Mouse (Mus musculus): Measurements from ENCODE around the gene Traf4. TPM values are rescaled to one million over a fixed set of nuclear protein-coding genes. Genes with fewer than 3 reads are reported as not detected.

The Traf4 gene
- polyA plus RNA-seq, 1 experiment from 2014 or later = 103 TPM

GRCm38 (mm10) chr11:78172034-78172747 is 6.8 kb upstream of the Traf4 start:
- no peak for ATAC-seq (ENCODE audit: insufficient number of reproducible peaks, insufficient read depth, low FRiP score, low TSS enrichment, low read depth)
- Histone ChIP-seq H3K9ac (no peak overlapping the region; the same call in 1 of the 2 replicates), H3K27ac (no peak overlapping the region), H3K9me3 (no peaks in the 10 kb centered on the region), H3K36me3 (0 out of 2 replicates have a peak, but pooled peaks cover 6% of the 10 kb centered on the region), H3K4me2 (no peak overlapping the region), H3K4me1 (peaks cover 15% of the 10 kb centered on the region), H3K27me3 (no peaks in the 10 kb centered on the region), H3K4me3 (no peak overlapping the region)
- whole genome bisulfite sequencing = 82% methylated on average over 16 of the region's 16 CpGs

DNA sequence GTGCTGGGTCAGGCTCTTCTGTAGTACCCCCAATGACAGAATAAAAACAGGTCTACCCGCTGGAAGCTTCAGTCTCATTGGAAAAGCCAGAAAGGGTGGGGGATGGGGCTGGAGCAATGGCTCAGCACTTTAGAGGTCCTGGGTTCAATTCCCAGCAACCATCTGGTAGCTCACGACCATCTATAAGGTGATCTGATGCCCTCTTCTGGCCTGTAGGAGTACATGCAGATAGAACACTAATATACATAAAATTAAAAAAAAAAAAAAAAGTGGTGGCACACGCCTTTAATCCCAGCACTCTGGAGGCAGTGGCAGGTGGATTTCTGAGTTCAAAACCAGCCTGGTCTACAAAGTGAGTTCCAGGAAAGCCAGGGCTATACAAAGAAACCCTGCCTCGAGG is 5.9 kb upstream of the Traf4 start:
- Histone ChIP-seq H3K9me3 (no peaks in the 10 kb centered on the region), H3K9ac (no peak overlapping the region), H3K4me1 (peaks cover 18% of the 10 kb centered on the region), H3K27ac (no peak overlapping the region), H3K4me3 (no peak overlapping the region), H3K27me3 (no peaks in the 10 kb centered on the region), H3K36me3 (0 out of 2 replicates have a peak, but pooled peaks cover 6% of the 10 kb centered on the region), H3K4me2 (no peak overlapping the region)
- ATAC-seq (ENCODE audit: insufficient number of reproducible peaks, insufficient read depth, low FRiP score, low TSS enrichment, low read depth) = no peak
- WGBS = 79% methylated on average over 4 of the region's 4 CpGs

GRCm38 (mm10) chr11:78170306-78170705 is 4.9 kb upstream of the Traf4 start:
- 0 out of 2 replicates have a peak, but pooled peaks cover 6% of the 10 kb centered on the region for H3K36me3 ChIP-seq
- no peak overlapping the region for H3K27ac ChIP-seq
- no peaks in the 10 kb centered on the region for H3K27me3 ChIP-seq
- ATAC-seq (ENCODE audit: insufficient number of reproducible peaks, insufficient read depth, low FRiP score, low TSS enrichment, low read depth) = no peak
- 88% methylated on average over 15 of the region's 15 CpGs for WGBS
- no peak overlapping the region for H3K9ac ChIP-seq
- no peak overlapping the region for H3K4me3 ChIP-seq
- peaks cover 21% of the 10 kb centered on the region for H3K4me1 ChIP-seq
- no peak overlapping the region for H3K4me2 ChIP-seq
- H3K9me3 ChIP-seq = no peaks in the 10 kb centered on the region

GRCm38 (mm10) chr11:78168541-78169468 is 3.4 kb upstream of the Traf4 start:
- Histone ChIP-seq H3K27ac (no peak overlapping the region), H3K9me3 (no peaks in the 10 kb centered on the region), H3K4me1 (peaks cover 18% of the 10 kb centered on the region), H3K27me3 (no peaks in the 10 kb centered on the region), H3K36me3 (0 out of 2 replicates have a peak, but pooled peaks cover 6% of the 10 kb centered on the region), H3K4me3 (no peak overlapping the region), H3K9ac (no peak overlapping the region), H3K4me2 (no peak overlapping the region)
- ATAC-seq (ENCODE audit: insufficient number of reproducible peaks, insufficient read depth, low FRiP score, low TSS enrichment, low read depth) = no peak
- WGBS = 49% methylated on average over 19 of the region's 19 CpGs

- Histone ChIP-seq H3K27me3 (no peaks in the 10 kb centered on the region), H3K9ac (no peak overlapping the region), H3K4me2 (no peak overlapping the region), H3K27ac (no peak overlapping the region), H3K36me3 (peaks cover 18% of the 10 kb centered on the region), H3K4me1 (peaks cover 32% of the 10 kb centered on the region), H3K4me3 (no peak overlapping the region), H3K9me3 (no peaks in the 10 kb centered on the region)
- no peak for ATAC-seq (ENCODE audit: insufficient number of reproducible peaks, insufficient read depth, low FRiP score, low TSS enrichment, low read depth)
- 82% methylated on average over 14 of the region's 14 CpGs for WGBS
Measured at GRCm38 (mm10) chr11:78167257-78167959, 2.0 kb upstream of the Traf4 start.

DNA sequence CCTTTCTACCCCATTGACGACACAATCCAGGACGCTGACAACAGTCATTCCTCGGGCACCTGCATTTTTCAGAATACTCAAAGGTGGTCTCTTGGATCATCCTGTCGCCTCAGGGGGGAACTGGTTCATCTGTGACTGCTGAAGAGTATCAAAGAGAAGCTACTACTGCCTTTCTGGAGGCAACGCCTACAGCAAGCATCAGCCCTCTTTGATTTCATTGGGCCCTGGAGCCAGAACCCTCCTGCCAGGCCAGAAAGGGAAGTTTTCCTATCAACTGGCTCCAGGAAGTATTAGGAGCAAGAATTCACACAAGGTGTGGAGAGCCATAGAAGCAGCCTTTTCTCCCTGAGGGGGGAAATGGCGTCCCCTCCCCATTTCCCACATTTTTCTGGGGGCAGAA is 1.3 kb upstream of the Traf4 start:
- Histone ChIP-seq H3K9ac (no peak overlapping the region), H3K4me3 (peak overlapping the region; percentile 91; the same call in 1 of the 2 replicates), H3K4me2 (no peak overlapping the region), H3K36me3 (peaks cover 19% of the 10 kb centered on the region), H3K27me3 (no peaks in the 10 kb centered on the region), H3K4me1 (peaks cover 38% of the 10 kb centered on the region), H3K9me3 (no peaks in the 10 kb centered on the region), H3K27ac (no peak overlapping the region; the same call in 1 of the 2 replicates)
- 46% methylated on average over 6 of the region's 6 CpGs for WGBS
- no peak for ATAC-seq (ENCODE audit: insufficient number of reproducible peaks, insufficient read depth, low FRiP score, low TSS enrichment, low read depth)

- Histone ChIP-seq H3K36me3 (peaks cover 24% of the 10 kb centered on the region), H3K9ac (peak overlapping the region; percentile 96), H3K27me3 (no peaks in the 10 kb centered on the region), H3K4me1 (peaks cover 40% of the 10 kb centered on the region), H3K4me3 (peak overlapping the region; percentile 91), H3K27ac (peak overlapping the region; percentile 99), H3K4me2 (peak overlapping the region; percentile 76), H3K9me3 (no peaks in the 10 kb centered on the region)
- no peak for ATAC-seq (ENCODE audit: insufficient number of reproducible peaks, insufficient read depth, low FRiP score, low TSS enrichment, low read depth)
- WGBS = 36% methylated on average over 4 of the region's 4 CpGs
Measured at GRCm38 (mm10) chr11:78166161-78166560, 772 bp upstream of the Traf4 start.

DNA sequence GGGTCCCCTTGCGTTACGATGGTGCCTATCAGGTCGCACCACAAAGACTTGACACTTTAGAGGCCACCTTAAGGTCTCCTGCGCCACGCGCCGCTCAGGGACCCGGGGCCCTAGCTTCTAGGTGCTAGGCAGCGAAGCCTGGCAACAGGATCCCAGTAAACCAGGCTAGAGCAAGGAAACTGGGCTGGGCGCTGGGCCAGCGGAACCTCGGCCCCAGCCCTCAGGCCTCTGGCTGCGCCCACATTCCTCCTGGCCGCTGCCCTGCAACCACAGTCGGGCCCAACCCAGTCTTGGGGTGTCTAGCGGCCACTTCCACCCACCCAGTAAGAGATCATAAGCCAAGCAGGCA is 346 bp upstream of the Traf4 start:
- peak overlapping the region; percentile 99 for H3K27ac ChIP-seq
- 3% methylated on average over 16 of the region's 16 CpGs for WGBS
- peak overlapping the region; percentile 76 for H3K4me2 ChIP-seq
- ATAC-seq (ENCODE audit: insufficient number of reproducible peaks, insufficient read depth, low FRiP score, low TSS enrichment, low read depth) = no peak
- H3K36me3 ChIP-seq = peaks cover 28% of the 10 kb centered on the region
- H3K9ac ChIP-seq = peak overlapping the region; percentile 96
- H3K27me3 ChIP-seq = no peaks in the 10 kb centered on the region
- peak overlapping the region; percentile 91 for H3K4me3 ChIP-seq
- no peaks in the 10 kb centered on the region for H3K9me3 ChIP-seq
- peaks cover 42% of the 10 kb centered on the region for H3K4me1 ChIP-seq

DNA sequence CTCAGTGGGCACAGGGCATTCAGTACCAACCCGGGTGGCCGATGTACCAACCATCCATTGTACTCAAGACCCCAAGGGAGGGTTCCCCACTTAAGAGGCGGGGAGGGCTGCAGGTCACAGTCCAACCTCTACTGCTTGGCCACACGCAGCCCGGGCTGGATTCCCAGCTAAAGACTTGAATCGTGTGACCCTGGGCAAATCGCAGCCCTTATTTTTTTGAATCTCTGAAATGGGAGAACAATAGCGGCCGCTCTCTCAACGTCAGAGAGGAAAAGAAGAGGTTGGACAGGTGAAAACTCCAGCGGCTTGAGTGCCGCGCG is 825 bp downstream of the Traf4 start:
- H3K27ac ChIP-seq = peak overlapping the region; percentile 99
- H3K4me2 ChIP-seq = peak overlapping the region; percentile 76
- H3K9ac ChIP-seq = peak overlapping the region; percentile 96
- no peaks in the 10 kb centered on the region for H3K27me3 ChIP-seq
- peak overlapping the region; percentile 91 for H3K4me3 ChIP-seq
- under 1% methylated on average over 14 of the region's 14 CpGs for WGBS
- H3K36me3 ChIP-seq = peaks cover 40% of the 10 kb centered on the region
- H3K4me1 ChIP-seq = peaks cover 46% of the 10 kb centered on the region
- ATAC-seq (ENCODE audit: insufficient number of reproducible peaks, insufficient read depth, low FRiP score, low TSS enrichment, low read depth) = no peak
- H3K9me3 ChIP-seq = no peaks in the 10 kb centered on the region

- ATAC-seq (ENCODE audit: insufficient number of reproducible peaks, insufficient read depth, low FRiP score, low TSS enrichment, low read depth) = peak; percentile 50
- peak overlapping the region; percentile 91 for H3K4me3 ChIP-seq
- peak overlapping the region; percentile 99 for H3K27ac ChIP-seq
- no peaks in the 10 kb centered on the region for H3K27me3 ChIP-seq
- peaks cover 45% of the 10 kb centered on the region for H3K36me3 ChIP-seq
- H3K9me3 ChIP-seq = no peaks in the 10 kb centered on the region
- H3K4me2 ChIP-seq = peak overlapping the region; percentile 76
- H3K4me1 ChIP-seq = peaks cover 47% of the 10 kb centered on the region
- under 1% methylated on average over 22 of the region's 22 CpGs for WGBS
- peak overlapping the region; percentile 96 for H3K9ac ChIP-seq
Measured at GRCm38 (mm10) chr11:78163681-78164603, 1.4 kb downstream of the Traf4 start.

Data from embryonic facial prominence, embryonic 13.5 days (tissue).